ENCODE assay signal across 8 mouse cellular contexts in genomic region chr2:166792355-166792754, GRCm38 (mm10). TPM values are rescaled to one million over a fixed set of nuclear protein-coding genes. Genes with fewer than 3 reads are reported as not detected.
DNase-seq lines count a peak whose midpoint lies in the region; ATAC-seq and TF ChIP-seq lines count a peak whose summit lies in the region.

Gene Trp53rkb, plus strand, starts transcription at chr2:166792531.

- H3K4me3 ChIP-seq in gastrocnemius, adult 2 months, result peak within 1 kb of the TSS; percentile 84
- peak within 1 kb of the TSS; percentile 94 for H3K4me3 ChIP-seq in testis, adult 2 months (ENCODE audit: control insufficient read depth, low read depth, low read length)
- H3K4me3 ChIP-seq in limb, embryonic 15.5 days, result peak within 1 kb of the TSS; percentile 82
- peak within 1 kb of the TSS; percentile 70 for H3K4me3 ChIP-seq in stomach, postnatal 0 days (ENCODE audit: low read depth, low read length)

- no peak for ATAC-seq in limb, embryonic 15.5 days (ENCODE audit: insufficient number of reproducible peaks, low FRiP score, low TSS enrichment, low read depth)
- ATAC-seq in stomach, postnatal 0 days (ENCODE audit: low FRiP score, low TSS enrichment), result no peak

- intact Hi-C loops in gastrocnemius, adult 2 months (cut with DNase I), result no loop called here
- intact Hi-C loops in gastrocnemius, postnatal 14 days (cut with DNase I; ENCODE audit: low total_unique reads), result no loop called here

- H3K9me3 ChIP-seq in limb, embryonic 15.5 days, result no peaks in the 10 kb centered on the region
- no peaks in the 10 kb centered on the region for H3K9me3 ChIP-seq in stomach, postnatal 0 days (ENCODE audit: control insufficient read depth, low read length)

- H3K4me1 ChIP-seq in testis, adult 2 months (ENCODE audit: control insufficient read depth, insufficient read depth, low read length), result peaks cover 9% of the 10 kb centered on the region
- H3K4me1 ChIP-seq in limb, embryonic 15.5 days, result peaks cover 6% of the 10 kb centered on the region
- H3K4me1 ChIP-seq in stomach, postnatal 0 days (replicated peaks; ENCODE audit: control insufficient read depth, insufficient read depth), result 0 out of 2 replicates have a peak, but pooled peaks cover 2% of the 10 kb centered on the region

- peak within 1 kb of the TSS; percentile 88; the same call in 1 of the 2 replicates for H3K9ac ChIP-seq in limb, embryonic 15.5 days
- H3K9ac ChIP-seq in stomach, postnatal 0 days (ENCODE audit: low read length), result peak within 1 kb of the TSS; percentile 80

- WGBS in limb, embryonic 15.5 days, result 81% methylated on average over 5 of the region's 5 CpGs
- WGBS in stomach, postnatal 0 days, result 71% methylated on average over 5 of the region's 5 CpGs

- TF ChIP-seq POLR2A in testis, adult 2 months (IDR thresholded peaks at IDR 0.05; ENCODE audit: control insufficient read depth, low read depth, low read length), result no peak

- no peak for TF ChIP-seq CTCF in gastrocnemius, adult 2 months (IDR thresholded peaks at IDR 0.05)
- TF ChIP-seq CTCF in testis, adult 2 months (IDR thresholded peaks at IDR 0.05; ENCODE audit: control insufficient read depth, insufficient read depth, insufficient replicate concordance, low read depth, low read length), result no peak
- TF ChIP-seq CTCF in stomach, postnatal 0 days (IDR thresholded peaks at IDR 0.05; ENCODE audit: low read depth), result no peak

- peak within 1 kb of the TSS; percentile 59 for H3K4me2 ChIP-seq in limb, embryonic 15.5 days
- peak within 1 kb of the TSS; percentile 70 for H3K4me2 ChIP-seq in stomach, postnatal 0 days (replicated peaks; ENCODE audit: low read depth)

- H3K36me3 ChIP-seq in testis, adult 2 months (ENCODE audit: control insufficient read depth, insufficient read depth, low read length), result no peaks in the 10 kb centered on the region
- H3K36me3 ChIP-seq in limb, embryonic 15.5 days, result peaks cover 16% of the 10 kb centered on the region
- H3K36me3 ChIP-seq in stomach, postnatal 0 days (ENCODE audit: control insufficient read depth, insufficient read depth, low read length), result no peaks in the 10 kb centered on the region; the same call in 1 of the 2 replicates

- peak within 1 kb of the TSS; percentile 91 for H3K27ac ChIP-seq in gastrocnemius, adult 2 months
- H3K27ac ChIP-seq in testis, adult 2 months (ENCODE audit: control insufficient read depth, insufficient read depth, low read depth, low read length), result peak within 1 kb of the TSS; percentile 55
- H3K27ac ChIP-seq in limb, embryonic 15.5 days, result peak within 1 kb of the TSS; percentile 78
- H3K27ac ChIP-seq in stomach, postnatal 0 days (replicated peaks), result peak within 1 kb of the TSS; percentile 85

- H3K27me3 ChIP-seq in testis, adult 2 months (ENCODE audit: control insufficient read depth, insufficient read depth, low read length), result no peaks in the 10 kb centered on the region
- no peaks in the 10 kb centered on the region for H3K27me3 ChIP-seq in limb, embryonic 15.5 days
- H3K27me3 ChIP-seq in stomach, postnatal 0 days (ENCODE audit: control insufficient read depth, insufficient read depth, low read length), result no peaks in the 10 kb centered on the region

- no peak for DNase-seq in gastrocnemius, adult 2 months
- DNase-seq in gastrocnemius, postnatal 14 days, result no peak
- no peak for DNase-seq in testis, postnatal 10 days (ENCODE audit: low spot score)
- no peak for DNase-seq in stomach, postnatal 0 days (ENCODE audit: low spot score)
- no peak for DNase-seq in spleen, postnatal 14 days (ENCODE audit: low spot score in 2 of 2)
- no peak for DNase-seq in layer of hippocampus, adult 9-10 months (ENCODE audit: low spot score)

- TF ChIP-seq EP300 in stomach, postnatal 0 days (optimal IDR thresholded peaks at IDR 0.05), result no peak

RNA-seq across cellular contexts. Expression of gene Trp53rkb, which starts in this region (rescaled TPM):
- 1 to 10 TPM; 2.2 to 3.1 TPM for total RNA-seq in gastrocnemius, adult 2 months (2021)
- 1 to 10 TPM; 3.1 to 4.3 TPM for total RNA-seq in gastrocnemius, postnatal 14 days (2021)
- 31.2 and 32.0 TPM in 2 replicates for polyA plus RNA-seq in testis, adult 2 months (2012; rRNA removed)
- polyA plus RNA-seq in limb, embryonic 15.5 days (2015; fragmentation: Nextera tagmentation; extraction: Ambion mirVana), result 5.5 and 6.1 TPM in 2 replicates
- polyA plus RNA-seq in stomach, postnatal 0 days (2015; fragmentation: Nextera tagmentation; extraction: Ambion mirVana), result 3.8 and 4.8 TPM in 2 replicates
